Mouse (Mus musculus) hindbrain, postnatal 0 days (tissue): ENCODE results near the gene Arhgef10l. TPM values are rescaled to one million over a fixed set of nuclear protein-coding genes. Genes with fewer than 3 reads are reported as not detected.

ENCODE experiments used
- ATAC-seq: fragments of 200-750 bp; cut with Nextera tagmentation; 2 replicates; pipeline ENCODE4 v1.8.0; 2017; ENCODE audit warnings: mild to moderate bottlenecking, moderate TSS enrichment, moderate library complexity
- DNase-seq: peaks from one replicate; pipeline ENCODE4 v3.0.0-alpha.2; 2015; ENCODE audit warnings: low spot score
- H3K27ac ChIP-seq: fragments of 300-500 bp; sonication (generic); 2 replicates; pipeline ENCODE4 v1.5.1; 2014; ENCODE audit warnings: mild to moderate bottlenecking
- H3K27me3 ChIP-seq: fragments of 300-500 bp; sonication (generic); 2 replicates; pipeline ENCODE4 v1.6.1; 2014; ENCODE audit warnings: low read length, mixed read lengths; ENCODE audit not compliant: insufficient read depth
- H3K36me3 ChIP-seq: fragments of 300-500 bp; sonication (generic); 2 replicates; pipeline ENCODE4 v1.6.1; 2014; ENCODE audit warnings: low read length, mixed read lengths; ENCODE audit not compliant: insufficient read depth
- H3K4me1 ChIP-seq: fragments of 300-500 bp; sonication (generic); 2 replicates; pipeline ENCODE4 v1.6.1; 2014; ENCODE audit warnings: antibody characterized with exemption, low read length, mixed read lengths; ENCODE audit not compliant: insufficient read depth
- H3K4me2 ChIP-seq: fragments of 300-500 bp; sonication (generic); 2 replicates; pipeline ENCODE4 v1.6.1; 2014; ENCODE audit warnings: low read depth, mild to moderate bottlenecking, low read length, moderate library complexity, mixed read lengths
- H3K4me3 ChIP-seq: fragments of 300-500 bp; sonication (generic); 2 replicates; pipeline ENCODE4 v1.5.1; 2014; ENCODE audit warnings: low read length
- H3K9ac ChIP-seq: fragments of 300-500 bp; sonication (generic); replicated peaks from 2 replicates; pipeline ENCODE4 v1.6.1; 2014; ENCODE audit warnings: mild to moderate bottlenecking, low read length, moderate library complexity, mixed read lengths
- H3K9me3 ChIP-seq: fragments of 300-500 bp; sonication (generic); 2 replicates; pipeline ENCODE4 v1.6.1; 2016; ENCODE audit warnings: low read length, mixed read lengths
- CTCF ChIP-seq: IDR thresholded peaks from 2 replicates; pipeline ENCODE4 v1.5.1; 2016; ENCODE audit warnings: antibody characterized with exemption, control low read depth, low read depth
- WGBS: fragments of 180-500 bp; shearing (Covaris S2); extraction: QIAGEN DNeasy Blood & Tissue Kit; methylation state at CpG from one replicate; pipeline ENCODE4 v1.1.7; 2014; 5-methylcytosine and 5-hydroxymethylcytosine counted together
- polyA plus RNA-seq: library from polyadenylated mRNA; unstranded; fragments of >200 nt; fragmentation: Nextera tagmentation; extraction: Ambion mirVana; gene quantifications from 2 replicates; pipeline ENCODE4 v1.2.1, GENCODE M21; 2015
- total RNA-seq: library from RNA; depleted of rRNA; stranded (reverse); fragments of >200 nt; gene quantifications from 2 replicates; pipeline ENCODE4 v1.2.3, GENCODE M21; 2014

The Arhgef10l gene
- total and polyA plus RNA-seq, 2 experiments from 2014 or later = 22.5 to 79.2 TPM

- TF ChIP-seq CTCF = no peak
- ATAC-seq (no peak), DNase-seq (no peak)
- H3K27me3 ChIP-seq = no peaks in the 10 kb centered on the region
- 0 out of 2 replicates have a peak, but pooled peaks cover 6% of the 10 kb centered on the region for H3K4me1 ChIP-seq
- H3K9me3 ChIP-seq = no peaks in the 10 kb centered on the region
- H3K36me3 ChIP-seq = peaks cover 14% of the 10 kb centered on the region; the same call in 1 of the 2 replicates
- H3K9ac ChIP-seq = no peak overlapping the region
- no peak overlapping the region for H3K27ac ChIP-seq
- no peak overlapping the region for H3K4me2 ChIP-seq
- WGBS = 87% methylated on average over 8 of the region's 8 CpGs
- no peak overlapping the region for H3K4me3 ChIP-seq
Measured at GRCm38 (mm10) chr4:140604541-140604940, 61.3 kb downstream of the Arhgef10l start.

GRCm38 (mm10) chr4:140602022-140602421 is 63.8 kb downstream of the Arhgef10l start:
- Histone ChIP-seq H3K4me3 (no peak overlapping the region), H3K36me3 (0 out of 2 replicates have a peak, but pooled peaks cover 11% of the 10 kb centered on the region), H3K27ac (no peak overlapping the region), H3K27me3 (no peaks in the 10 kb centered on the region), H3K9ac (no peak overlapping the region), H3K4me1 (0 out of 2 replicates have a peak, but pooled peaks cover 6% of the 10 kb centered on the region), H3K4me2 (no peak overlapping the region), H3K9me3 (no peaks in the 10 kb centered on the region)
- no peak for TF ChIP-seq CTCF
- 83% methylated on average over 4 of the region's 4 CpGs for WGBS
- no peak for DNase-seq
- no peak for ATAC-seq

- Histone ChIP-seq H3K4me2 (no peak overlapping the region), H3K36me3 (0 out of 2 replicates have a peak, but pooled peaks cover 11% of the 10 kb centered on the region), H3K4me1 (0 out of 2 replicates have a peak, but pooled peaks cover 6% of the 10 kb centered on the region), H3K27ac (no peak overlapping the region), H3K9ac (no peak overlapping the region), H3K9me3 (no peaks in the 10 kb centered on the region), H3K4me3 (no peak overlapping the region), H3K27me3 (no peaks in the 10 kb centered on the region)
- DNase-seq = no peak
- no peak for TF ChIP-seq CTCF
- ATAC-seq = no peak
- WGBS = 68% methylated on average over 11 of the region's 11 CpGs
Measured at GRCm38 (mm10) chr4:140601153-140601552, 64.7 kb downstream of the Arhgef10l start.

GRCm38 (mm10) chr4:140598846-140599245 is 67.0 kb downstream of the Arhgef10l start:
- no peak overlapping the region for H3K9ac ChIP-seq
- DNase-seq (no peak), ATAC-seq (no peak)
- H3K9me3 ChIP-seq = no peaks in the 10 kb centered on the region
- 86% methylated on average over 5 of the region's 5 CpGs for WGBS
- no peak for TF ChIP-seq CTCF
- no peak overlapping the region for H3K4me2 ChIP-seq
- H3K27ac ChIP-seq = no peak overlapping the region
- H3K4me1 ChIP-seq = no peaks in the 10 kb centered on the region
- H3K36me3 ChIP-seq = 0 out of 2 replicates have a peak, but pooled peaks cover 6% of the 10 kb centered on the region
- no peaks in the 10 kb centered on the region for H3K27me3 ChIP-seq
- no peak overlapping the region for H3K4me3 ChIP-seq

GRCm38 (mm10) chr4:140597928-140598327 is 67.9 kb downstream of the Arhgef10l start:
- 0 out of 2 replicates have a peak, but pooled peaks cover 2% of the 10 kb centered on the region for H3K36me3 ChIP-seq
- WGBS = 95% methylated on average over 6 of the region's 6 CpGs

GRCm38 (mm10) chr4:140597378-140597777 is 68.4 kb downstream of the Arhgef10l start:
- 96% methylated on average over 5 of the region's 5 CpGs for WGBS
- Histone ChIP-seq H3K27me3 (no peaks in the 10 kb centered on the region), H3K27ac (no peak overlapping the region), H3K36me3 (no peaks in the 10 kb centered on the region), H3K4me2 (no peak overlapping the region), H3K9me3 (no peaks in the 10 kb centered on the region), H3K4me3 (no peak overlapping the region), H3K4me1 (peaks cover 4% of the 10 kb centered on the region; the same call in 1 of the 2 replicates), H3K9ac (no peak overlapping the region)
- DNase-seq (no peak), ATAC-seq (no peak)
- no peak for TF ChIP-seq CTCF

More at GRCm38 (mm10) chr4:140597928-140598327, 67.9 kb downstream of the Arhgef10l start:
- H3K4me2 ChIP-seq = no peak overlapping the region
- peaks cover 4% of the 10 kb centered on the region; the same call in 1 of the 2 replicates for H3K4me1 ChIP-seq
- ATAC-seq (no peak), DNase-seq (no peak)
- H3K4me3 ChIP-seq = no peak overlapping the region
- TF ChIP-seq CTCF = no peak
- H3K9me3 ChIP-seq = no peaks in the 10 kb centered on the region
- H3K27ac ChIP-seq = no peak overlapping the region
- H3K27me3 ChIP-seq = no peaks in the 10 kb centered on the region
- H3K9ac ChIP-seq = no peak overlapping the region

GRCm38 (mm10) chr4:140593771-140594505 is 71.9 kb downstream of the Arhgef10l start:
- 55% methylated on average over 14 of the region's 14 CpGs for WGBS
- Histone ChIP-seq H3K9me3 (no peaks in the 10 kb centered on the region), H3K9ac (no peak overlapping the region), H3K4me2 (no peak overlapping the region), H3K27me3 (no peaks in the 10 kb centered on the region), H3K36me3 (peaks cover 13% of the 10 kb centered on the region), H3K27ac (no peak overlapping the region), H3K4me3 (no peak overlapping the region), H3K4me1 (peaks cover 4% of the 10 kb centered on the region; the same call in 1 of the 2 replicates)
- DNase-seq (peak; percentile 74), ATAC-seq (peak; percentile 41; the same call in 1 of the 2 replicates)
- no peak for TF ChIP-seq CTCF
